Mouse (Mus musculus): ENCODE results near the gene Gm49384. TPM values are rescaled to one million over a fixed set of nuclear protein-coding genes. Genes with fewer than 3 reads are reported as not detected.
"Not testable (repeated sequence)": the region's sequence is repeated elsewhere in the genome, so short reads cannot be mapped to it uniquely, and the experiment has no call there.

Gene Gm49384
- polyA plus RNA-seq, 1 experiment = 14.2 TPM

DNA sequence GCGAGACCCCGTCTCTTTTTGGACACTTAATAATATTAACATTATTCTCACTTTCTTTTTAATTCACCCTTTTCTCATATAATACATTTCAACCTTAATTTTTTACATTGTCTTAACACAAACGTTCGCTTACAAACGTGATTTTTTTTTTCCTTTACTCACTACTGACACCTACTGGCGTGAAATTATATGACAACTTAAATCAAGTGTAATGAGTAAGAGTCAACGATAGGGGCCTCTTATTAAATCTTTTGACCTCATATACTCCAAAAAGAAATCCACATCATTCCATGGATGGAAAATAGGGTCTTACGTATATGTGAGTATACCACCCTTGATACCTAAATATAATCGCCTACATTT, 44.5 kb downstream of the Gm49384 start:
- no peak overlapping the region for H3K4me3 ChIP-seq (ENCODE audit: insufficient read depth, poor library complexity, severe bottlenecking)

DNA sequence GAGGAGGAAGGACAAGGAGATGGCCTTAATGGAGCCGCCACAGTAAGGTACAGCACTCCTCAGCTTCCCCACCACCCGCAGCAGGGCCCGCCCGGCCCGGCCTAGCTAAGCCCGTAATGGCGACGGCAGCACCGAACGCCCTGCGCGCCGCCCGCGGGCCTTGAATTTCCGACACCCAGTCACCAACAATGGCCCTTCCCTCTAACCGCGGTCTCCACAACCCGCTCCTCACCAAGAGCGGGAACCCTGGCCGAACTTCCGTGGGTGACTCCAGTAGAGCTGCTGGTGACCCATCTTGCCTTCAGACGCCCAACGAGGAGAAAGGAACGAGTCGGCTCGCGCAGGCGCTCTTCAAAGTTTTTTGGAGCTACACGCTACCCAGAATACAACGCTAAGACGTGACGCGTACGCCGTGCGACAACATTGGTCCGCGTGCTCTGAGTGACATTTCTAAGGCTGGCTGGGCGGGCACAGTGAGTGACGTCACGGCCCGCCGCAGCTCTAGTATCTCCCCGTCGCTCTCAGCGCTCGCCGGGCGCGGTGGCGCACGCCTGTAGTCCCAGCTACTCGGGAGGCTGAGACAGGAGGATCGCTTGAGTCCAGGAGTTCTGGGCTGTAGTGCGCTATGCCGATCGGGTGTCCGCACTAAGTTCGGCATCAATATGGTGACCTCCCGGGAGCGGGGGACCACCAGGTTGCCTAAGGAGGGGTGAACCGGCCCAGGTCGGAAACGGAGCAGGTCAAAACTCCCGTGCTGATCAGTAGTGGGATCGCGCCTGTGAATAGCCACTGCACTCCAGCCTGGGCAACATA, 45.1 kb downstream of the Gm49384 start, which contains the start of gene Rps29:
Rps29 (minus strand) TSS at position 422 of the 813 bp plus-strand sequence.
- H3K27me3 ChIP-seq (ENCODE audit: control insufficient read depth, insufficient read depth, insufficient read length) = not testable (repeated sequence)
- H3K36me3 ChIP-seq (ENCODE audit: control insufficient read depth, insufficient read depth) = peaks cover 29% of the 10 kb centered on the region
- TF ChIP-seq MAX (IDR thresholded peaks at IDR 0.05) = peak; percentile 75
- peak within 1 kb of the TSS; percentile 73 for H3K4me3 ChIP-seq (ENCODE audit: insufficient read depth, poor library complexity, severe bottlenecking)
- peak within 1 kb of the TSS; percentile 94 for H3ac ChIP-seq (ENCODE audit: control insufficient read depth, insufficient read length, low read depth)
- H3K79me2 ChIP-seq (ENCODE audit: control insufficient read depth, insufficient read depth) = peaks cover 22% of the 10 kb centered on the region
- peaks cover 12% of the 10 kb centered on the region for H3K79me3 ChIP-seq (ENCODE audit: low read depth)

More for the DNA sequence above, 44.5 kb downstream of the Gm49384 start:
- Histone ChIP-seq H3K27me3 (ENCODE audit: control insufficient read depth, insufficient read depth, insufficient read length) (no peaks in the 10 kb centered on the region), H3K79me2 (ENCODE audit: control insufficient read depth, insufficient read depth) (peaks cover 22% of the 10 kb centered on the region), H3K36me3 (ENCODE audit: control insufficient read depth, insufficient read depth) (peaks cover 29% of the 10 kb centered on the region), H3K79me3 (ENCODE audit: low read depth) (peaks cover 12% of the 10 kb centered on the region), H3ac (ENCODE audit: control insufficient read depth, insufficient read length, low read depth) (no peak overlapping the region)
- TF ChIP-seq MYOD1 (IDR thresholded peaks at IDR 0.05; ENCODE audit: control insufficient read depth, insufficient read length, low read depth) (no peak), CEBPB (IDR thresholded peaks at IDR 0.05; ENCODE audit: low read depth) (no peak), MAX (IDR thresholded peaks at IDR 0.05) (no peak), CTCF (IDR thresholded peaks at IDR 0.05; ENCODE audit: control insufficient read depth, insufficient read depth, insufficient read length) (no peak), MYOG (IDR thresholded peaks at IDR 0.05; ENCODE audit: control insufficient read depth, extremely low read depth, insufficient read length) (no peak)

DNA sequence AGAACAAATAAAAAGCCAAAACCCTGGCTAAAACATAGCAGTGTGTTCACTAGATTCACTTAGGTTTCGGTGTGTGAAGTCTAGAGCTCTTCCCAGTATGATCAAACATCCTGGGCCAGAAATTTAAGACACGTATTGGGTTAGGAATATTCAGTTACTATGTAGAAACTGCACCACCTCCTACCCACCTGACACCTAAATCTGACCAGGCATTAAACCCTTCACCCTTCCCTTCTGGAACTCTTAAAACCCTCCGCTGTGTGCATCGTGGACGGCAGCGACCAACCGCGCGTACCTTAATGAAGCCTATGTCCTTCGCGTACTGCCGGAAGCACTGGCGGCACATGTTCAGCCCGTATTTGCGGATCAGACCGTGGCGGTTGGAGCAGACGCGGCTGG, 45.7 kb downstream of the Gm49384 start:
- H3K79me2 ChIP-seq (ENCODE audit: control insufficient read depth, insufficient read depth) = peaks cover 22% of the 10 kb centered on the region
- TF ChIP-seq MYOG (IDR thresholded peaks at IDR 0.05; ENCODE audit: control insufficient read depth, extremely low read depth, insufficient read length) = no peak
- TF ChIP-seq CEBPB (IDR thresholded peaks at IDR 0.05; ENCODE audit: low read depth) = no peak
- no peak for TF ChIP-seq CTCF (IDR thresholded peaks at IDR 0.05; ENCODE audit: control insufficient read depth, insufficient read depth, insufficient read length)
- no peak for TF ChIP-seq MYOD1 (IDR thresholded peaks at IDR 0.05; ENCODE audit: control insufficient read depth, insufficient read length, low read depth)
- TF ChIP-seq FOSL1 (IDR thresholded peaks at IDR 0.05; ENCODE audit: insufficient read depth, low read length, poor library complexity, severe bottlenecking) = no peak
- no peak for TF ChIP-seq MAX (IDR thresholded peaks at IDR 0.05)
- TF ChIP-seq USF1 (IDR thresholded peaks at IDR 0.05; ENCODE audit: low read depth) = no peak
- H3K36me3 ChIP-seq (ENCODE audit: control insufficient read depth, insufficient read depth) = peaks cover 29% of the 10 kb centered on the region
- peak overlapping the region; percentile 73 for H3K4me3 ChIP-seq (ENCODE audit: insufficient read depth, poor library complexity, severe bottlenecking)
- peaks cover 12% of the 10 kb centered on the region for H3K79me3 ChIP-seq (ENCODE audit: low read depth)
- H3K27me3 ChIP-seq (ENCODE audit: control insufficient read depth, insufficient read depth, insufficient read length) = no peaks in the 10 kb centered on the region
- peak overlapping the region; percentile 94 for H3ac ChIP-seq (ENCODE audit: control insufficient read depth, insufficient read length, low read depth)

DNA sequence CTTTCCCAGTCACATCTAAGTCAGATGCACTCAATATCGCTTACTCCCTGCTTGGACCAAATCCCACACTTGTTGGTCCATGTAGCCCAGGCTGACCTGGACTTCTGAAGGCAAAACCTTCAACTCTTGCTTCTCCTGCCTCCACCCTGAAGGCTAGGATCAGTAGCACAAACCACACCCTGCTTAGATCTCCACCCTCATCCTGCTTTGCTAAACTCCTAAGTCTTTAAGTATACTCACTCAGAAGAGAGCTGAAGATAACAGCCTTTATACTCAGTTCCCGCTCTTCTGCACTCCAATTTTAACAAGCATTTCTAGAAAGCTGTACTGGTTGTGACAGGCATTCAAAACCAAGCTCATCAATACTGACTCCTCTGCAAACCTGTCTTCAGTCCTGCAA, 47.0 kb downstream of the Gm49384 start:
- Histone ChIP-seq H3K79me3 (ENCODE audit: low read depth) (peaks cover 12% of the 10 kb centered on the region), H3ac (ENCODE audit: control insufficient read depth, insufficient read length, low read depth) (no peak overlapping the region), H3K79me2 (ENCODE audit: control insufficient read depth, insufficient read depth) (peaks cover 22% of the 10 kb centered on the region), H3K4me3 (ENCODE audit: insufficient read depth, poor library complexity, severe bottlenecking) (no peak overlapping the region), H3K36me3 (ENCODE audit: control insufficient read depth, insufficient read depth) (peaks cover 29% of the 10 kb centered on the region), H3K27me3 (ENCODE audit: control insufficient read depth, insufficient read depth, insufficient read length) (no peaks in the 10 kb centered on the region)
- TF ChIP-seq FOSL1 (IDR thresholded peaks at IDR 0.05; ENCODE audit: insufficient read depth, low read length, poor library complexity, severe bottlenecking) = no peak
- TF ChIP-seq MYOG (IDR thresholded peaks at IDR 0.05; ENCODE audit: control insufficient read depth, extremely low read depth, insufficient read length) = no peak
- TF ChIP-seq CTCF (IDR thresholded peaks at IDR 0.05; ENCODE audit: control insufficient read depth, insufficient read depth, insufficient read length) = no peak
- no peak for TF ChIP-seq MAX (IDR thresholded peaks at IDR 0.05)
- TF ChIP-seq USF1 (IDR thresholded peaks at IDR 0.05; ENCODE audit: low read depth) = no peak
- TF ChIP-seq MYOD1 (IDR thresholded peaks at IDR 0.05; ENCODE audit: control insufficient read depth, insufficient read length, low read depth) = no peak
- no peak for TF ChIP-seq CEBPB (IDR thresholded peaks at IDR 0.05; ENCODE audit: low read depth)

DNA sequence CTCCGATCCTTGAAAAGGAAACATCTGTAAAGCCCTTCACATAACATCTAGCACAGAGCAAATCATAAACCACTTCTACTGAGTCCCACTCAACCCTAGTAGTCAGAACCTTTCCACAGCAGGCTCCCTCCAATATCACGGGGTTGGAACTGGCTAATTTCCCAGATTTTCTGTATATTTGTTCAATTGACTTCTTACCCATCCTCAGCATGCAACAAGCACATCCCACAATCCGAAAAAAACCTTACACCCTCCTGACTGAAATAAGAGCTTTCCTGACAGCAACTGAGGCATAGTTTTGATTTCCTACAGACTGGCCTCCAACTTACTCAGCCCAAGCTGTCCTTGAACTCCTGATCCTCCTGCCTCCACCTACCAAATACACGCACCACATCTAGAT, 47.6 kb downstream of the Gm49384 start:
- Histone ChIP-seq H3K36me3 (ENCODE audit: control insufficient read depth, insufficient read depth) (peaks cover 29% of the 10 kb centered on the region), H3ac (ENCODE audit: control insufficient read depth, insufficient read length, low read depth) (no peak overlapping the region), H3K79me2 (ENCODE audit: control insufficient read depth, insufficient read depth) (peaks cover 22% of the 10 kb centered on the region), H3K79me3 (ENCODE audit: low read depth) (peaks cover 12% of the 10 kb centered on the region), H3K4me3 (ENCODE audit: insufficient read depth, poor library complexity, severe bottlenecking) (no peak overlapping the region), H3K27me3 (ENCODE audit: control insufficient read depth, insufficient read depth, insufficient read length) (no peaks in the 10 kb centered on the region)
- TF ChIP-seq FOSL1 (IDR thresholded peaks at IDR 0.05; ENCODE audit: insufficient read depth, low read length, poor library complexity, severe bottlenecking) (no peak), CTCF (IDR thresholded peaks at IDR 0.05; ENCODE audit: control insufficient read depth, insufficient read depth, insufficient read length) (no peak), MYOD1 (IDR thresholded peaks at IDR 0.05; ENCODE audit: control insufficient read depth, insufficient read length, low read depth) (no peak), MYOG (IDR thresholded peaks at IDR 0.05; ENCODE audit: control insufficient read depth, extremely low read depth, insufficient read length) (no peak), CEBPB (IDR thresholded peaks at IDR 0.05; ENCODE audit: low read depth) (no peak)

DNA sequence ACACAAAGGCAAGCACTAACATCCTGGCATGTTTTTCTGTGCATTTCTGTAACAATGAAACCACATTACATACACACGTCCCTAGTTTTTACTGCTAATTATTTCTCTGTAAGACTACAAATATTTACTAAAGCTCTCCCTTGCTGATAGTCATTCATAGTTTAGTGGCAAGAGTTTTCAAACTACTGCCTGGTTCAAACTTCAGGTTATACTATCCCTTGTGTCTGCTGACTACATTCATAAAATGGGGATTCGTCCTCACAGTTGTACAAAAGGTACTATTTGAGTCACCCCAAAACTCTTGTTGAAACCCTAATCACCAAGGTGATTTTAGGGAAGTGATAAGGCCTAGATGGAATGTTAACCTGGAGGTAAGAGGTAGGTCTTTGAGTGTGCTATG, 48.1 kb downstream of the Gm49384 start:
- H3ac ChIP-seq (ENCODE audit: control insufficient read depth, insufficient read length, low read depth) = no peak overlapping the region
- H3K79me2 ChIP-seq (ENCODE audit: control insufficient read depth, insufficient read depth) = peaks cover 22% of the 10 kb centered on the region
- no peak overlapping the region for H3K4me3 ChIP-seq (ENCODE audit: insufficient read depth, poor library complexity, severe bottlenecking)
- TF ChIP-seq MYOD1 (IDR thresholded peaks at IDR 0.05; ENCODE audit: control insufficient read depth, insufficient read length, low read depth) (no peak), CEBPB (IDR thresholded peaks at IDR 0.05; ENCODE audit: low read depth) (no peak), MYOG (IDR thresholded peaks at IDR 0.05; ENCODE audit: control insufficient read depth, extremely low read depth, insufficient read length) (no peak)
- peaks cover 12% of the 10 kb centered on the region for H3K79me3 ChIP-seq (ENCODE audit: low read depth)
- H3K36me3 ChIP-seq (ENCODE audit: control insufficient read depth, insufficient read depth) = peaks cover 29% of the 10 kb centered on the region
- H3K27me3 ChIP-seq (ENCODE audit: control insufficient read depth, insufficient read depth, insufficient read length) = no peaks in the 10 kb centered on the region

Measured in C2C12 (cell line).